Mouse (Mus musculus) liver, embryonic 14.5 days (tissue): ENCODE measurements around the gene Padi6.

Source experiments
- CTCF ChIP-seq: IDR thresholded peaks from 2 replicates; pipeline ENCODE4 v1.5.1; 2016; ENCODE audit warnings: antibody characterized with exemption, low read depth, control low read depth
- EP300 ChIP-seq: IDR thresholded peaks from 2 replicates; pipeline ENCODE4 v1.6.1; 2016; ENCODE audit warnings: antibody characterized with exemption, low read depth

GRCm38 (mm10) chr4:140680731-140681397 lies 61.6 kb downstream of the Padi6 start:
- TF ChIP-seq CTCF (no peak), EP300 (no peak)
